Mouse (Mus musculus) layer of hippocampus, postnatal 36 days (tissue): ENCODE measurements around the gene Zfp616. TPM values are rescaled to one million over a fixed set of nuclear protein-coding genes. Genes with fewer than 3 reads are reported as not detected.

ENCODE experiments used
- DNase-seq, 2 experiments: peaks; one replicate each; pipeline ENCODE4 v3.0.0; 2022
- total RNA-seq, 2 experiments: library from RNA; stranded (reverse); gene quantifications; 2 replicates each; pipeline ENCODE4 v1.2.3; 2021

Gene Zfp616
- total RNA-seq = not detected

- no peak for DNase-seq
Observed at GRCm38 (mm10) chr11:74069655-74070054, at the start of gene Zfp616. TSS of gene Zfp616 (plus strand) at chr11:74069955.

DNA sequence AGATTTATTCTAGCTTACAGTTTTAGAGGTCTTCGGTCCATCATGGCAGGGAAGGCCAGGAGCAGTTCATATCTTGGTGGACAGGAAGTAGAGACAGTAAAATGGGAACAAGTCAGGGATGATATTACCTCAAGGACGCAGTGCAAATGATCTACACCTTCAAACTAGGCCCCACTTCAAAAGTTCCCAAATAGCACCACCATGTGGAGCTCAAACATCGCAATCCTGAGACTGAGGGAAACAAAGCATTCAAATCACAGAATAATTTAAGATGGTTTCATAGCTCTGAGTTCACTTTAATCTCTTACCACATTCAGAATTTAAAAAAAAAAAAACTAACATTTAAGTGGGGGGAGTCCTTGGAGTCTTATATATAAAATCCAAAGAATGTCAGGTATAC is 18.4 kb upstream of the Zfp616 start:
- no peak for DNase-seq

DNA sequence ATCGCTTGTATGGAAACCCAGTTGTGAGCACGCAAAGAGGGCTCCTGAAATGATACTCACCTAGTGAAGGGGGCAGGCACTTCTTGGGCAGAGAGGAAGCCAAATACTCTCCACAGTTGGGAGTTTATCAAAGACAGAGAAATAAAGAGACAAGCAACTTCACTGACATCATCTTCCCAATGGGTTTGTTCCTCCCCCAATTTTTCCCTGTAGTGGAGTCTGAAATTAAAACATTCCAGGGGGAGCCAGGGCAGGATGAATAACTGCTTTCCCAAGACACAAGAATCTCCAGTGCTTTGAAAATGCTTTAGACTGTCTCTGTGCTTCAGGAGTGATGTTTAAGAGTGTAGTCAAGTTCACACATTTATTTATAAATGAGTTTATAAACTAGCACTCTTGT is 13.3 kb upstream of the Zfp616 start, which contains the start of the genes Olfr139 and Olfr399:
Olfr139 (minus strand) TSS at position 101 of the 400 bp plus-strand sequence.
Olfr399 (minus strand) TSS at position 165 of the 400 bp plus-strand sequence.
- DNase-seq = no peak

GRCm38 (mm10) chr11:74100724-74101123 is 31.0 kb downstream of the Zfp616 start:
- DNase-seq = no peak

DNA sequence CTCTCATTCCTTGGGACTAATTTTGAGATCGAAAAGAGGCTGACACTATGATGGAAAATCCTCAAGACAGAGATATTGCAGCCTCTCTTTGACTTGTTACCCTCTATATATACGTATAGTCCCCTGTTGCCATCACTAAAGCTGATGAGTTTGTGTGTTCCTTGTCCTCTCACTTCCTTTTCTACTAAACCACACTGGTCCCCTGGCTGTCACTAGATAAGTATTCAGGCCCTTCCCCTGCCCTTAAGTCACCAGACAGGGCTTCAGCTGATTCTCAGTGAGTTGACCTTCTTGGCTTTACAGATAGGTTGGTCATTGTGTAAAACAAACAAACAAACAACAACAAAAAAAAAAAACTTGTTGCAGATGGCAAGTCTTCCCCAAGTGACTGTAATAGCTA is 31.8 kb downstream of the Zfp616 start:
- no peak for DNase-seq

GRCm38 (mm10) chr11:74105066-74105465 is 35.3 kb downstream of the Zfp616 start:
- DNase-seq = no peak

- no peak for DNase-seq
Observed at GRCm38 (mm10) chr11:74113412-74113811, 43.7 kb downstream of the Zfp616 start, which contains the start of gene Olfr401. TSS of gene Olfr401 (plus strand) at chr11:74113712.

Other genes with a start within 250 kb of the Zfp616 start
- not detected for gene Olfr393, start 218.5 kb upstream of the Zfp616 start, total RNA-seq
- not detected for gene Olfr394, start 179.2 kb upstream of the Zfp616 start, total RNA-seq
- gene Olfr395, start 160.7 kb upstream of the Zfp616 start, total RNA-seq = not detected
- gene Olfr23, start 133.3 kb upstream of the Zfp616 start, total RNA-seq = not detected
- gene Olfr397, start 109.1 kb upstream of the Zfp616 start, total RNA-seq = not detected
- gene Olfr398, start 79.5 kb upstream of the Zfp616 start, total RNA-seq = not detected
- gene Olfr139, start 13.4 kb upstream of the Zfp616 start, total RNA-seq = not detected
- not detected for gene Olfr399, start 13.3 kb upstream of the Zfp616 start, total RNA-seq
- gene Olfr401, start 43.8 kb downstream of the Zfp616 start, total RNA-seq = not detected
- not detected for gene Olfr402, start 83.6 kb downstream of the Zfp616 start, total RNA-seq
- gene Olfr403, start 116.3 kb downstream of the Zfp616 start, total RNA-seq = not detected
- gene Olfr43, start 141.4 kb downstream of the Zfp616 start, total RNA-seq = not detected
- gene Olfr406, start 189.9 kb downstream of the Zfp616 start, total RNA-seq = not detected
- not detected for gene Olfr59, start 213.8 kb downstream of the Zfp616 start, total RNA-seq